Mouse (Mus musculus) kidney, postnatal 10 days (tissue): ENCODE data around the gene Tmsb4x.

Experiments used
- DNase-seq: peaks from one replicate; pipeline ENCODE4 v3.0.0; 2021; ENCODE audit warnings: mixed read lengths

Tmsb4x gene

DNA sequence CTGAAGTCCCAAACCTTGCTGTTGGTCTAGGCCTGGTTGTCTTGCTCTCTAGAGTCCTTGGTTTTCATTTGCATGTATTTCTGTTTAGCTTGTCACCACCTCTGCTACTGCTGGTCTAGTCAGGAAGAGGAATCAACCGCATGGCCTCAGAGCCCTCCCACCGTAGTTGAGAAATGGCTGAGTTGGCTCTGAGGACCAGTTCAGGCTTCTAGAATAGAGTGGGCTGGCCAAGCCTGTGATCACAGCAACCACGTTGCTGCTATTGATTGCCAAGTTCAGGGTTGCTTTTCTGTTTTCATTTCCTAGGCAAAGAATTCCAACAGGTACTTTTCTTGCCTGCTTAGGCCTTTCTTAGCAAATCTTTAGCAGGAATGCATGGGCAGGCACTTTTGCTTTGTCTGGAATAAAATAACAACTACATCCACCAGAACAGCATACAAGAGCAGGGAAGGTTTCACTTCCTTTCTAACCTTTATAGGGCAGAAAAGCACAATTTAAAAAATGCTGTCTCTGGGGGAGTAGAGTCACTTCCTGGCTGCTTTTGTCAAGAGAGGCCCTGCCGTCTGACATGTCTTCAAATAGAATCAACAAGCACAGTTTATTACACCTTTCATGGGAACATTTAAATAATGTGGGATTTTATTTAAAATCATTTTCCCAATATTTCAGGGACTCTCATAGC, 29.0 kb downstream of the Tmsb4x start:
- DNase-seq = no peak

DNA sequence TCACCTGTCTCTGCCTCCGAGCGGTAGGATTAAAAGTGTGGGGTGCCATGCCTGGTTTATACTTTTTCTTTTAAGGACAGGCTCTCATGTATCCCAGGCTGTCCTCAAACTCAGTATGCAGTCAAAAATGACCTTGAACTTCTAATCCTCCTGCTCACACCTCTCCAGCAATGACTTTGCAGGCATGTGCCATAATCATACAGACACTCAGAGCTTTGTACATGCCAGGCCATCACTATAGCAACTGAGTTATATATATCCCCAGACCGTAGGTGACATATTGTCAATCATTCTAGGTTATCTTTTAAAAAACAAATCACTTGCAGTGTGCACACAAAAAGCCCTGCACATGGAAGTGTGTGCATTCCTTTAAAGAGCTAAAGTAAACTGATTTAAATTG, 29.6 kb downstream of the Tmsb4x start:
- DNase-seq = no peak

DNA sequence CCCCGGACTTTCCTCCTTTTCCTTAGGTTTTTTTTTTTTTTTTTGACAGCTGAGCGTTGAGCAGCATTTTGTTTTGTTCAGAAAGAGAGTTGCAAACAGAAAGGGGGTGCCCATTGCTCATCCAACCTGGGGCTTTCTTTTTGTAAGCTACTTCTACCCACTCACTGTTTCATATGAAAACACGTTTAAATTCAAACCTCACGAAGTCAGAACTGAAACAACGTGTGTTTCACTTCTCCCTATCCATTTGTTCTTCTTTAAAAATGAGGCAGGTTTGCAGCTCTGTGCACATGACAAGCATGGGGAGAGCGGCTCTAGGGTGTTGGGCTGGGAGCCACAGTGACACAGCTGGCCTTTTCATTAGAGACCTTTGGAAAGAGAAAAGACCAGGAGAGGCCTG, 33.8 kb downstream of the Tmsb4x start:
- DNase-seq = no peak

GRCm38 (mm10) chrX:167174311-167174710, 34.8 kb downstream of the Tmsb4x start:
- no peak for DNase-seq

DNA sequence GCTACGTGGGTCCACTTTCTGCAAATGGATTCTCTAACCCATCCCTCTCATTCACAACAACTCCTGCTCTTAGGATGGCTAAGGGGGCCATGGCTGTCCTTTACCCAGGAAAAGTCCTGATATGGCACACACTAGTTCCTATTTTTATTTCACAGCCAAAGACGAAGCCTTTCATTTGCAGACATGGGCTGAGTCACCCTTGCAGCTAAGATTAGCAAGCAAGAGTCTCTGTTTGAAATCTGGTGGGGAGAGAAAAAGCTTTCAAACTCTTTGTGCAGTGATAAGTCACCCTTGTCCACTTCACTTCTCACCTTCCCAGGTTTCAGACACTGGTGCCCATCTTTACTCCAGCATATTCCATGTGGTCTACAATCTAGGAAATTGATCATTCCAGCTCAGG, 36.9 kb downstream of the Tmsb4x start:
- no peak for DNase-seq

DNA sequence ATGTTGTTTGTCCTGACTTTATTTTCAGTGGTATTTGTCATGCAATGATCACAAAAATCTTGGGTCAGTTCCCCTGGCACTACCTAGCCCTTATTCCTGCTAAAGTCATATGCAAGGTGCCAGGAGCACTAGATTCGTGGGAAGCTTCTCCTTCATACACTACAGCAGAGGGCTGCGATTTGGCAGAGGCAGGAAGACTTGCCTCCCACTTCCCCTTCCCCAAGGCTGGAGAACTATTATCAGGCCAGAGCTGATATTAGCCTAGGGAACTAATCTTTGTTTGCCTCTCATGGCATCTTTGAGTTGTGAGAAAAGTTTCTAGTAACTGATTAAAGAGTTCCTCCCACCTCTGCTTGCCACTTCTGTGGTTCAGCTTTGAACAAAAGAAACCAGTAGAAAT, 37.8 kb downstream of the Tmsb4x start:
- DNase-seq = no peak

- peak; percentile 20 for DNase-seq
Observed at GRCm38 (mm10) chrX:167167282-167167681, 41.8 kb downstream of the Tmsb4x start.

DNA sequence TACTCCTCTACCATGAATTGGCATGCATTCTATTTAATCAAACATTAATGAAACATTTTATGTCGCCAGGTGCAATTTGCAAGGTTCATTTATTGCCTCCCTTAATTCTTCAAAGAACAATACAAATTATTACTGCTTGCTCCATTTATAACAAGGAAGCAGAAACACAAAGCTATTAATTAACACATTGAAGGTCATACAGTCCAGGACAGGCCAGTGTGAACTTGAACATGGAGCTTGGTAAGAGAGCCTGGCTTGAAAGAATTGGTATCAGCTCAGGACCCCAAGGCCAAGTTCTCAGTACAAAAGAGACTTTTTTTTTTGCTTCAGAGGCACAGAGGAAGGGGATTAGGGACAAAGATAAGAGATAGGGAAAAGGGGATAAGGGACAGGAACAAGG, 43.1 kb downstream of the Tmsb4x start:
- no peak for DNase-seq

DNA sequence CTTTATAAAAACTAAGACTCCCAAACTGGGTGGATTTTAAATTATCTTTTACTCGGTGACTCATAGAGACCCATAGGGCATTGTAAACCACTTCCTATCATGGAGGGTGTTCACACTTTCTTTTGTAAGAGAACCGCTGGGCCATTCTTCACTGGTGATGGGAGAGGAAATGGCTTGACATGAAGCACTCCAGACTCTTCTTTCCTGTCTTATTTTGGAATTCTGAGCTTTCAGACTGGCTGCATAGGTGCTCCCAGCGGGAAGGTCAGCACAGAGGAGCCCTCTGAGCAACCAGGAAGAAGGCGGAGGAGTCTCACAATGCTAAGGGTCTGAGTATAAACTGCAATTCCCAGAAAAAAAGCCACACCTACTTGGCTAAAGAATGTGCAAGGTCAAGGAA, 51.4 kb downstream of the Tmsb4x start:
- peak; percentile 10 for DNase-seq
